Mouse (Mus musculus): ENCODE results near the gene Slc2a12. TPM values are rescaled to one million over a fixed set of nuclear protein-coding genes. Genes with fewer than 3 reads are reported as not detected.

Gene Slc2a12
- polyA plus RNA-seq, 1 experiment = 0.02 TPM

DNA sequence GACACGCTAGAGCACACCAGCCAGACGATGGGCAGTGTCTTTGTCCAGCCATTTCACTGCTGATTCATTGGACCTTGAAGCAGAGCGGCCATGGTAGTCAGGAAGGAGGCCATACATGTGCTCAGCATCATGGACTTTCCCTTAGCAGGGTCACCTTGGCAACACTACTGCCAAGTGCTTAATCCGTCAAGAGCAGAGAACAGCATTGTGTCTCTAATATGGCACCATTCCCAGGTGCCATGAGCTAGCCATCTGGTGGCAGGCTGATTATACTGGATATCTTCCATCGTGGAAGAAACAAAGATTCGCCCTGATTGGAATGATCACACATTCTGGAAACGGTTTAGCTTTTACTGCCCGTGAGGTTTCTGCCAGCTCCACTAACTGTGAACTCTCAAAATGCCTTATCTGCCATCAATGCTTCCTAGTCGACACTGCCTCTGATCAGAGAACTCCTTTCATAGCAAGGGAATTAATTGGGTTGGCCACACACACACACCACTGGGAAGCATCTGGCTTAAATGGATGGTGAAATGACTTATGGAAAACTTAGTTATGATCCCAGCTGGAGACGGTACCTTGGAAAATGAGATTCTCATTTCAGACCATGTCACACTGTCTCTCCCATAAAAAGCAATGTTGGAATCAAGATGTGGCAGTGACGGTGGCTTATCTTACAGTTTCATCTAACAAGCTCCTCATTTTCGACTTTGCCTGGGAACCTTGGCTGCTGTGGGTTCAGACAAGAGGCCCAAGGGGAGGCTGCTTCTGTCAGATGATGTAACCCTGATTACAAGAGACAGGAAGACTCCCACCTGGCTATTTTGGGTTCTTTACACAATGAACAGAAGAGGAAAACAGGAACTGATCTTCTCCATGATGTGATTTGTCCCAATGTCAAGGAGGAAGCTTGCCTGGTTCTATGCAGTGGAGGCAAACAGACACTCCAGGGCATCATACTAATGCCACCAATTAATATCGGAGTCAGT lies 101.8 kb downstream of the Slc2a12 start:
- Histone ChIP-seq H3K27me3 (ENCODE audit: control insufficient read depth, insufficient read depth, low read length) (no peaks in the 10 kb centered on the region; the same call in 1 of the 2 replicates), H3K4me3 (ENCODE audit: extremely low read depth, insufficient read depth, insufficient read length) (no peak overlapping the region), H3K4me1 (ENCODE audit: control insufficient read depth, insufficient read depth, insufficient read length) (no peaks in the 10 kb centered on the region), H3K36me3 (ENCODE audit: control insufficient read depth, insufficient read depth, low read length) (no peaks in the 10 kb centered on the region), H3K27ac (ENCODE audit: insufficient read depth, low read length) (no peak overlapping the region)
- TF ChIP-seq CTCF (IDR thresholded peaks at IDR 0.05; ENCODE audit: extremely low read depth, insufficient read depth, insufficient read length, insufficient replicate concordance) (no peak), POLR2A (IDR thresholded peaks at IDR 0.05; ENCODE audit: low read depth, low read length) (no peak)
- DNase-seq (ENCODE audit: low read depth in 1 of 2, low spot score in 2 of 2) = no peak
- WGBS = 75% methylated on average over 13 of the region's 13 CpGs

DNA sequence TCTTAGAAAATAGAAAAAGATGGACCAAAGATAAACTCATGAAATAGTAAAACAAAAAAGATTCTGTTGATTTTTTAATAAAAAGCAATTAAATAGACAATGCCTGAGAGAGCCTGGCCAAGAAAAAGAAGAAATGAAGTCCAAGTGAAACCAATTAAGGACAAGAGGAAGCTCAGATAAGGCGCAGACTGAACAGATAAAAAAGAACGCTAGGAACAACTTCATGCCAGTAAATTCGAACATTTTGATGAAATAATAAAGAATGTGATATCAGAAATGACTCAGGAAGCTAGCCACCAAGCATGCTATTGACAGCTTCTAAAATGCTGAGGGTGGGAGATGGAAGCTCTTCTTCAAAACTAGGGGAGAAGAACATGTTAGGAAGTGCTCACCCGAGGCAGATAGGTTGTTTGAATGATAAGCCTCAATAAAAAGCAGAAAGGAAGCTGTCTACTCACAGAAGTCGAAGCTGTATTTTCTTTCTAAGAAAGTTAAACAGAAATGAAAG lies 106.4 kb downstream of the Slc2a12 start:
- WGBS = 46% methylated on average over 5 of the region's 5 CpGs
- H3K27ac ChIP-seq (ENCODE audit: insufficient read depth, low read length) = no peak overlapping the region
- no peaks in the 10 kb centered on the region for H3K36me3 ChIP-seq (ENCODE audit: control insufficient read depth, insufficient read depth, low read length)
- DNase-seq (ENCODE audit: low read depth in 1 of 2, low spot score in 2 of 2) = no peak
- no peak for TF ChIP-seq CTCF (IDR thresholded peaks at IDR 0.05; ENCODE audit: extremely low read depth, insufficient read depth, insufficient read length, insufficient replicate concordance)
- no peak for TF ChIP-seq POLR2A (IDR thresholded peaks at IDR 0.05; ENCODE audit: low read depth, low read length)
- H3K4me1 ChIP-seq (ENCODE audit: control insufficient read depth, insufficient read depth, insufficient read length) = no peaks in the 10 kb centered on the region
- no peak overlapping the region for H3K4me3 ChIP-seq (ENCODE audit: extremely low read depth, insufficient read depth, insufficient read length)
- no peaks in the 10 kb centered on the region; the same call in 1 of the 2 replicates for H3K27me3 ChIP-seq (ENCODE audit: control insufficient read depth, insufficient read depth, low read length)

Other genes starting within 250 kb of the Slc2a12 start
- 22.1 and 29.6 TPM in 2 replicates for gene Tbpl1, start 86.9 kb downstream of the Slc2a12 start, polyA plus RNA-seq (2012; rRNA removed)
- 95.4 and 113 TPM in 2 replicates for gene Tcf21, start 175.2 kb downstream of the Slc2a12 start, polyA plus RNA-seq (2012; rRNA removed)

Data from spleen, adult 2 months (tissue).